Mouse (Mus musculus): ENCODE data around the gene Nmnat1. TPM values are rescaled to one million over a fixed set of nuclear protein-coding genes. Genes with fewer than 3 reads are reported as not detected.

The Nmnat1 gene
- polyA plus RNA-seq, 1 experiment from 2014 or later, result 14.9 TPM

DNA sequence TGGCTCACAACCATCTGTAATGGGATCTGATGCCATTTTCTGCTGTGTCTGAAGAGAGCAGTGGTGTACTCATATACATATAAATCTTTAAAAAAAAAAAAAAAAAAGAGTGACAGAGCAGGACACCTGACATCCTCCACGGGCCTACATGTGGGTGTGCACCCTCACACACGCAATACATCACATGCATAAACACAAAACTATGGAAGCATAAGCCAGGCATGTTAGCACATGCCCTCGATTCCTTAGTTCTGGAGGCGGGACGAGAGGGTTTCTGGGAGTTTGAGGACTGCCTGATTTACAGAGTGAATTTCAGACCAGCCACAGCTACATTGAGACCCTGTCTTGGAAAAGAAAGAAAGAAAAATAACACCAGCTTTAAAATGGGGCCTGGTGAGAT is 19.4 kb upstream of the Nmnat1 start:
- DNase-seq (ENCODE audit: low spot score), result no peak
- no peak overlapping the region for H3K27ac ChIP-seq (ENCODE audit: low read depth, low read length)
- 82% methylated on average over 5 of the region's 5 CpGs for WGBS
- no peaks in the 10 kb centered on the region for H3K36me3 ChIP-seq (ENCODE audit: control insufficient read depth, insufficient read depth, low read length)
- no peaks in the 10 kb centered on the region for H3K4me1 ChIP-seq (ENCODE audit: control insufficient read depth, insufficient read depth, low read length)
- H3K4me3 ChIP-seq (ENCODE audit: low read depth, low read length), result no peak overlapping the region
- ATAC-seq (ENCODE audit: insufficient read depth, low FRiP score, low TSS enrichment), result no peak
- H3K9me3 ChIP-seq (ENCODE audit: control insufficient read depth, low read length), result no peaks in the 10 kb centered on the region
- no peak overlapping the region for H3K4me2 ChIP-seq (ENCODE audit: low read depth)
- no peak overlapping the region for H3K9ac ChIP-seq (ENCODE audit: low read length)
- H3K27me3 ChIP-seq (ENCODE audit: control insufficient read depth, insufficient read depth, low read length), result no peaks in the 10 kb centered on the region

- H3K9me3 ChIP-seq (ENCODE audit: control insufficient read depth, low read length), result no peaks in the 10 kb centered on the region
- no peak for ATAC-seq (ENCODE audit: insufficient read depth, low FRiP score, low TSS enrichment)
- no peak overlapping the region for H3K9ac ChIP-seq (ENCODE audit: low read length)
- H3K27me3 ChIP-seq (ENCODE audit: control insufficient read depth, insufficient read depth, low read length), result no peaks in the 10 kb centered on the region
- DNase-seq (ENCODE audit: low spot score), result no peak
- H3K4me3 ChIP-seq (ENCODE audit: low read depth, low read length), result no peak overlapping the region
- WGBS, result 78% methylated on average over 5 of the region's 5 CpGs
- H3K4me2 ChIP-seq (ENCODE audit: low read depth), result no peak overlapping the region
- H3K36me3 ChIP-seq (ENCODE audit: control insufficient read depth, insufficient read depth, low read length), result peaks cover 6% of the 10 kb centered on the region; the same call in 1 of the 2 replicates
- H3K27ac ChIP-seq (ENCODE audit: low read depth, low read length), result no peak overlapping the region
- H3K4me1 ChIP-seq (ENCODE audit: control insufficient read depth, insufficient read depth, low read length), result 0 out of 2 replicates have a peak, but pooled peaks cover 2% of the 10 kb centered on the region
Observed at GRCm38 (mm10) chr4:149499790-149500189, 14.8 kb upstream of the Nmnat1 start.

DNA sequence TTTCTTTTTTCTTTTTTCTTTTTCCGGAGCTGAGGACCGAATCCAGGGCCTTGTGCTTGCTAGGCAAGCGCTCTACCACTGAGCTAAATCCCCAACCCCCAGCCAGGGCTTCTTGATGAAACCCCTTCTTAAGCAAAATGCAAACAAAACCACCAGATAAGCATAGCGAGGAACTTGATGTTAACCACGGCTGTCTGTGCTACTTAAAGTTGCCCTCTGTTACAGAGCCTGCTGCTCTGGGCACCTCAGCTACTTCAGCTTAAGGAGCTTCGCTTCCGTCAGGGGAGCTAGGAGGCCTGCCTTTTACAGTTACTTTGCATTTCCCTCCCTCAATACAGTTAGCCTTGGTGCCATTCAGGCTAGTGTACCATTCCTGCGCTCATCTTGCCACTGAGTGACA is 13.9 kb upstream of the Nmnat1 start:
- whole genome bisulfite sequencing, result 93% methylated on average over 8 of the region's 8 CpGs
- H3K4me3 ChIP-seq (ENCODE audit: low read depth, low read length), result no peak overlapping the region
- no peak overlapping the region for H3K4me2 ChIP-seq (ENCODE audit: low read depth)
- no peaks in the 10 kb centered on the region for H3K9me3 ChIP-seq (ENCODE audit: control insufficient read depth, low read length)
- H3K4me1 ChIP-seq (ENCODE audit: control insufficient read depth, insufficient read depth, low read length), result 0 out of 2 replicates have a peak, but pooled peaks cover 2% of the 10 kb centered on the region
- no peaks in the 10 kb centered on the region for H3K27me3 ChIP-seq (ENCODE audit: control insufficient read depth, insufficient read depth, low read length)
- no peak overlapping the region for H3K9ac ChIP-seq (ENCODE audit: low read length)
- ATAC-seq (ENCODE audit: insufficient read depth, low FRiP score, low TSS enrichment), result no peak
- H3K36me3 ChIP-seq (ENCODE audit: control insufficient read depth, insufficient read depth, low read length), result peaks cover 12% of the 10 kb centered on the region
- no peak overlapping the region for H3K27ac ChIP-seq (ENCODE audit: low read depth, low read length)
- DNase-seq (ENCODE audit: low spot score), result no peak

DNA sequence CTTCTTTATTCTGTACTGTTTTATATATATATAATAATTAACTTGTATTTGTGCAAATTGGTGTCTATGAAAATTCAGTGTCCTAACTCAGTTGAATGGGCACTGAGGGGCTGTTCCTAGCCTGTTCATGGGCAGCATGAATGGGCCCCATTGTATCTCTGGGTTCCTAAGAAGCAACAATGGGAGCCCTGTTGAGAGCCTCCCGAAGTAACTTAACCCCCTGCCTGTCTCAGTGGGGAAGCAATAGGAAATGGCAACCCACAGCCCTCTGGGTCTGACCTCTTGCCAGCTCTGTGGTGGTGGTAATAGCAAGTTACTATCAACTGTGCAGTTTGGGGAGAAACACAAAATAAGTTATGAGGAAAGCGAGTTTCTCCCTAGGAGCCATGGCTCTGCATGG is 11.6 kb upstream of the Nmnat1 start:
- Histone ChIP-seq H3K9ac (ENCODE audit: low read length) (no peak overlapping the region), H3K36me3 (ENCODE audit: control insufficient read depth, insufficient read depth, low read length) (peaks cover 12% of the 10 kb centered on the region), H3K9me3 (ENCODE audit: control insufficient read depth, low read length) (no peaks in the 10 kb centered on the region), H3K27ac (ENCODE audit: low read depth, low read length) (peak overlapping the region; percentile 5; the same call in 1 of the 2 replicates), H3K27me3 (ENCODE audit: control insufficient read depth, insufficient read depth, low read length) (no peaks in the 10 kb centered on the region), H3K4me2 (ENCODE audit: low read depth) (no peak overlapping the region), H3K4me3 (ENCODE audit: low read depth, low read length) (no peak overlapping the region), H3K4me1 (ENCODE audit: control insufficient read depth, insufficient read depth, low read length) (0 out of 2 replicates have a peak, but pooled peaks cover 2% of the 10 kb centered on the region)
- 26% methylated on average over 2 of the region's 2 CpGs for WGBS
- ATAC-seq (ENCODE audit: insufficient read depth, low FRiP score, low TSS enrichment), result peak; percentile 71; the same call in 1 of the 2 replicates
- peak; percentile 63 for DNase-seq (ENCODE audit: low spot score)

- Histone ChIP-seq H3K4me1 (ENCODE audit: control insufficient read depth, insufficient read depth, low read length) (peaks cover 3% of the 10 kb centered on the region), H3K27ac (ENCODE audit: low read depth, low read length) (no peak overlapping the region), H3K4me3 (ENCODE audit: low read depth, low read length) (no peak overlapping the region), H3K9me3 (ENCODE audit: control insufficient read depth, low read length) (no peaks in the 10 kb centered on the region), H3K36me3 (ENCODE audit: control insufficient read depth, insufficient read depth, low read length) (peaks cover 15% of the 10 kb centered on the region), H3K4me2 (ENCODE audit: low read depth) (no peak overlapping the region), H3K27me3 (ENCODE audit: control insufficient read depth, insufficient read depth, low read length) (no peaks in the 10 kb centered on the region), H3K9ac (ENCODE audit: low read length) (no peak overlapping the region)
- DNase-seq (ENCODE audit: low spot score) (no peak), ATAC-seq (ENCODE audit: insufficient read depth, low FRiP score, low TSS enrichment) (no peak)
- WGBS, result 94% methylated on average over 3 of the region's 3 CpGs
Observed at GRCm38 (mm10) chr4:149491151-149491550, 6.1 kb upstream of the Nmnat1 start.

- no peak for DNase-seq (ENCODE audit: low spot score)
- H3K4me2 ChIP-seq (ENCODE audit: low read depth), result no peak overlapping the region
- H3K4me1 ChIP-seq (ENCODE audit: control insufficient read depth, insufficient read depth, low read length), result peaks cover 5% of the 10 kb centered on the region
- 97% methylated on average over 14 of the region's 14 CpGs for WGBS
- H3K9ac ChIP-seq (ENCODE audit: low read length), result no peak overlapping the region
- no peak overlapping the region for H3K4me3 ChIP-seq (ENCODE audit: low read depth, low read length)
- H3K9me3 ChIP-seq (ENCODE audit: control insufficient read depth, low read length), result no peaks in the 10 kb centered on the region
- H3K27ac ChIP-seq (ENCODE audit: low read depth, low read length), result no peak overlapping the region
- H3K36me3 ChIP-seq (ENCODE audit: control insufficient read depth, insufficient read depth, low read length), result peaks cover 12% of the 10 kb centered on the region
- ATAC-seq (ENCODE audit: insufficient read depth, low FRiP score, low TSS enrichment), result no peak
- no peaks in the 10 kb centered on the region for H3K27me3 ChIP-seq (ENCODE audit: control insufficient read depth, insufficient read depth, low read length)
Observed at GRCm38 (mm10) chr4:149489415-149490240, 4.6 kb upstream of the Nmnat1 start.

- Histone ChIP-seq H3K4me2 (ENCODE audit: low read depth) (no peak overlapping the region), H3K4me3 (ENCODE audit: low read depth, low read length) (no peak overlapping the region), H3K36me3 (ENCODE audit: control insufficient read depth, insufficient read depth, low read length) (peaks cover 8% of the 10 kb centered on the region; the same call in 1 of the 2 replicates), H3K9me3 (ENCODE audit: control insufficient read depth, low read length) (no peaks in the 10 kb centered on the region), H3K27ac (ENCODE audit: low read depth, low read length) (no peak overlapping the region), H3K9ac (ENCODE audit: low read length) (no peak overlapping the region), H3K4me1 (ENCODE audit: control insufficient read depth, insufficient read depth, low read length) (peaks cover 7% of the 10 kb centered on the region), H3K27me3 (ENCODE audit: control insufficient read depth, insufficient read depth, low read length) (no peaks in the 10 kb centered on the region)
- DNase-seq (ENCODE audit: low spot score) (no peak), ATAC-seq (ENCODE audit: insufficient read depth, low FRiP score, low TSS enrichment) (no peak)
- WGBS, result 96% methylated on average over 12 of the region's 12 CpGs
Observed at GRCm38 (mm10) chr4:149487729-149488128, 2.7 kb upstream of the Nmnat1 start.

DNA sequence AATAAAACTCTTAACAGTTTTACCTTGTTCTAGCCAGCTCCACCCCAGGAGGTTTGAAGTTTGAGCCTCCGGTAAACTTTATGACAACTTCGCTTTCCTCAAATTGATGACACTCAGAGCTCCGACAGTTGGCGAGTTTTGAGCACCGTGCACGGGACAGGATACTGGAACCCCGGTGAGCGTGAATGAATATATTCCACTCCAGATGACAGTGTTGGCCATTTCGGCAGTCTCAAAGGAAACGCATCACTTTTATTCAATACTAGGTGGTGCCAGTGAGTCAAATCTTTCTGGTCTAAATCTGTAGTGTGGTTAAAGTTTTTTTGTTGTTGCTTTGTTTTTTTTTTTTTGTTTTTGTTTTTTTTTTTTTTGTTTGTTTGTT is 814 bp upstream of the Nmnat1 start:
- no peak overlapping the region for H3K27ac ChIP-seq (ENCODE audit: low read depth, low read length)

DNA sequence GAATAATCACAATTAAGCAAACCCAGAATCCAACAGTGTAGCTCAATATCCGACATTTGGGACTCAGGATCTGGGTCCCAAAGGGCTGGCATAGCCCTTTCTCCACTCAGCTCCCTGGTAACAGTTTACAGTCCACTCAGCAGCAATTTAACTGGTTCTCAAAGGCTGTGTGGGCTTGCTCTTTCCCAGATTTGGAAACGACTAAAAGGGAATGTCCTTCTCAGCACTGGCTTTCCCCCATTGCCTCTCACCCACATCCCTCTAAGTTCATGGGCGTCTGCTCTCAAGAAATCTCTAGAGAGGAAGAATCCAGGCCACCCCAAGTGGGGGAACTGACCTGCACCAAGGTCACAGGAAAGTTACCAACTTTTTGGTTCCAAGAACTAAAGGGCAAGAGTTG is 436 bp downstream of the Nmnat1 start:
- no peaks in the 10 kb centered on the region for H3K27me3 ChIP-seq (ENCODE audit: control insufficient read depth, insufficient read depth, low read length)
- no peaks in the 10 kb centered on the region for H3K9me3 ChIP-seq (ENCODE audit: control insufficient read depth, low read length)
- H3K9ac ChIP-seq (ENCODE audit: low read length), result peak overlapping the region; percentile 64
- H3K4me2 ChIP-seq (ENCODE audit: low read depth), result peak overlapping the region; percentile 80
- ATAC-seq (ENCODE audit: insufficient read depth, low FRiP score, low TSS enrichment), result no peak
- peak overlapping the region; percentile 73 for H3K4me3 ChIP-seq (ENCODE audit: low read depth, low read length)
- H3K4me1 ChIP-seq (ENCODE audit: control insufficient read depth, insufficient read depth, low read length), result peaks cover 7% of the 10 kb centered on the region
- peaks cover 4% of the 10 kb centered on the region; the same call in 1 of the 2 replicates for H3K36me3 ChIP-seq (ENCODE audit: control insufficient read depth, insufficient read depth, low read length)
- no peak overlapping the region for H3K27ac ChIP-seq (ENCODE audit: low read depth, low read length)
- DNase-seq (ENCODE audit: low spot score), result no peak
- 55% methylated on average over 3 of the region's 3 CpGs for WGBS

More for the DNA sequence above, 814 bp upstream of the Nmnat1 start:
- Histone ChIP-seq H3K9me3 (ENCODE audit: control insufficient read depth, low read length) (no peaks in the 10 kb centered on the region), H3K4me3 (ENCODE audit: low read depth, low read length) (peak overlapping the region; percentile 73), H3K9ac (ENCODE audit: low read length) (peak overlapping the region; percentile 64), H3K36me3 (ENCODE audit: control insufficient read depth, insufficient read depth, low read length) (peaks cover 8% of the 10 kb centered on the region; the same call in 1 of the 2 replicates), H3K27me3 (ENCODE audit: control insufficient read depth, insufficient read depth, low read length) (no peaks in the 10 kb centered on the region), H3K4me1 (ENCODE audit: control insufficient read depth, insufficient read depth, low read length) (peaks cover 7% of the 10 kb centered on the region), H3K4me2 (ENCODE audit: low read depth) (peak overlapping the region; percentile 80)
- ATAC-seq (ENCODE audit: insufficient read depth, low FRiP score, low TSS enrichment), result peak; percentile 26; the same call in 1 of the 2 replicates
- 0% methylated on average over 10 of the region's 10 CpGs for WGBS
- DNase-seq (ENCODE audit: low spot score), result no peak

Measured in neural tube, embryonic 11.5 days (tissue).